Mouse (Mus musculus) kidney, embryonic 14.5 days (tissue): Measurements from ENCODE around the gene Gm340. TPM values are rescaled to one million over a fixed set of nuclear protein-coding genes. Genes with fewer than 3 reads are reported as not detected.

ENCODE experiments used
- ATAC-seq: fragments of 200-750 bp; cut with Nextera tagmentation; 2 replicates; pipeline ENCODE4 v1.8.0; 2017; ENCODE audit warnings: moderate number of reproducible peaks, mild to moderate bottlenecking, moderate TSS enrichment, moderate library complexity; ENCODE audit not compliant: low FRiP score, low TSS enrichment
- H3K27ac ChIP-seq: fragments of 300-500 bp; sonication (generic); 2 replicates; pipeline ENCODE4 v1.5.1; 2014; ENCODE audit warnings: low read depth, mild to moderate bottlenecking, low read length, moderate library complexity, mixed read lengths
- H3K27me3 ChIP-seq: fragments of 300-500 bp; sonication (generic); 2 replicates; pipeline ENCODE4 v1.6.1; 2014; ENCODE audit warnings: mild to moderate bottlenecking, low read length; ENCODE audit not compliant: control insufficient read depth, insufficient read depth
- H3K36me3 ChIP-seq: fragments of 300-500 bp; sonication (generic); 2 replicates; pipeline ENCODE4 v1.6.1; 2014; ENCODE audit warnings: low read length, mixed read lengths; ENCODE audit not compliant: control insufficient read depth, insufficient read depth
- H3K4me1 ChIP-seq: fragments of 300-500 bp; sonication (generic); 2 replicates; pipeline ENCODE4 v1.6.1; 2014; ENCODE audit warnings: low read length, mixed read lengths; ENCODE audit not compliant: control insufficient read depth, insufficient read depth
- H3K4me2 ChIP-seq: fragments of 300-500 bp; sonication (generic); replicated peaks from 2 replicates; pipeline ENCODE4 v1.6.1; 2014; ENCODE audit warnings: low read depth, mild to moderate bottlenecking, low read length
- H3K4me3 ChIP-seq: fragments of 300-500 bp; sonication (generic); 2 replicates; pipeline ENCODE4 v1.5.1; 2014; ENCODE audit warnings: mild to moderate bottlenecking, low read length
- H3K9ac ChIP-seq: fragments of 300-500 bp; sonication (generic); 2 replicates; pipeline ENCODE4 v1.6.1; 2014; ENCODE audit warnings: low read depth, mild to moderate bottlenecking, low read length, moderate library complexity
- H3K9me3 ChIP-seq: fragments of 300-500 bp; sonication (generic); 2 replicates; pipeline ENCODE4 v1.6.1; 2016; ENCODE audit warnings: low read length; ENCODE audit not compliant: control insufficient read depth
- WGBS: fragments of 180-500 bp; shearing (Covaris S2); extraction: QIAGEN DNeasy Blood & Tissue Kit; methylation state at CpG from one replicate; pipeline ENCODE4 v1.1.7; 2014; 5-methylcytosine and 5-hydroxymethylcytosine counted together
- polyA plus RNA-seq: library from polyadenylated mRNA; unstranded; fragments of >200 nt; fragmentation: Nextera tagmentation; extraction: Ambion mirVana; gene quantifications from 2 replicates; pipeline ENCODE4 v1.2.1, GENCODE M21; 2014

Gene Gm340
- polyA plus RNA-seq, 1 experiment from 2014 or later = 4.7 TPM

GRCm38 (mm10) chr19:41600647-41601046 is 18.5 kb downstream of the Gm340 start:
- no peak overlapping the region for H3K4me3 ChIP-seq
- no peaks in the 10 kb centered on the region; the same call in 1 of the 2 replicates for H3K4me1 ChIP-seq
- no peaks in the 10 kb centered on the region for H3K9me3 ChIP-seq
- H3K4me2 ChIP-seq = no peak overlapping the region
- WGBS = 40% methylated on average over 11 of the region's 11 CpGs
- peak; percentile 65 for ATAC-seq
- no peaks in the 10 kb centered on the region for H3K27me3 ChIP-seq
- no peak overlapping the region for H3K9ac ChIP-seq
- no peaks in the 10 kb centered on the region for H3K36me3 ChIP-seq
- H3K27ac ChIP-seq = no peak overlapping the region

DNA sequence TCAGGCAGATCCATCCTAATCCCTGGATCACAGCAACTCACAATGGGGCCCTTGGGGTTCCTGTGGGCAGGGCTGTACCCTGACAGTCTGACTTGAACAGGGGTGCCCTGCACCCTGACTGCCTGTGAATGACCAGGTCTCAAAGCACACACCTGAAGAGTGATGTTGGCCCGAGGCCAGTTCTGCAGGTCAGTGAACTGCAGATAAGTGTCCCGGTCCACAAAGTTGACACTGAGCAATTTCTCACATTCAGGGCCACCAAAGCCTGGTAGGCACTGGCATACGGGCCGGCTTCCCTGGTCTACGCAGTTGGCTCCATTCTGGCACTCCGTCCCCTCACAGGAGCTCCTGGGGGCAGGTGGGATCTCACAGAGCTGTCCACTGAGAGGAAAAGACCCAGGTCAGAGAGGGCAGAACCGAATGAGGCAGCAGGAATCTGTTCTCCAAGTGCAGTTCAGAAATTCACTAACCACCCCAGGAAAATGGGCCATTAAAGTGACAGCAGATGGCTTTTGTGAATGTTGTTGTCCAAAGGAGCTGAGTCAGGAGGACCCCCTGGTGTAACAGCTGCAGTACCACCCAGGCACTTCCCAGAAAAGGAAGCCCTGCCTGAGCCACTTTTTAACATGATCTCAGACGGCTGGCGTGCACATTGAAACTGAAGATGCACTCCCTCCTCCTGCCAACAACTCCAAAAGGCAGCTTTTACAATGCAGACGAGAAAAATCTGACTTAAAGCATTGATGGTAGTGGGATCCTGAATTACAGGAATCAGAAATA is 24.2 kb downstream of the Gm340 start:
- 71% methylated on average over 10 of the region's 10 CpGs for WGBS
- Histone ChIP-seq H3K4me3 (no peak overlapping the region), H3K27ac (no peak overlapping the region), H3K36me3 (no peaks in the 10 kb centered on the region), H3K27me3 (no peaks in the 10 kb centered on the region), H3K4me1 (no peaks in the 10 kb centered on the region), H3K9ac (no peak overlapping the region), H3K4me2 (no peak overlapping the region), H3K9me3 (no peaks in the 10 kb centered on the region)
- ATAC-seq = no peak

GRCm38 (mm10) chr19:41611683-41612082 is 29.5 kb downstream of the Gm340 start:
- Histone ChIP-seq H3K9ac (no peak overlapping the region), H3K9me3 (no peaks in the 10 kb centered on the region), H3K27ac (no peak overlapping the region), H3K27me3 (0 out of 2 replicates have a peak, but pooled peaks cover 8% of the 10 kb centered on the region), H3K4me2 (no peak overlapping the region), H3K4me1 (0 out of 2 replicates have a peak, but pooled peaks cover 3% of the 10 kb centered on the region), H3K4me3 (no peak overlapping the region), H3K36me3 (no peaks in the 10 kb centered on the region)
- WGBS = 70% methylated on average over 6 of the region's 6 CpGs
- ATAC-seq = no peak

DNA sequence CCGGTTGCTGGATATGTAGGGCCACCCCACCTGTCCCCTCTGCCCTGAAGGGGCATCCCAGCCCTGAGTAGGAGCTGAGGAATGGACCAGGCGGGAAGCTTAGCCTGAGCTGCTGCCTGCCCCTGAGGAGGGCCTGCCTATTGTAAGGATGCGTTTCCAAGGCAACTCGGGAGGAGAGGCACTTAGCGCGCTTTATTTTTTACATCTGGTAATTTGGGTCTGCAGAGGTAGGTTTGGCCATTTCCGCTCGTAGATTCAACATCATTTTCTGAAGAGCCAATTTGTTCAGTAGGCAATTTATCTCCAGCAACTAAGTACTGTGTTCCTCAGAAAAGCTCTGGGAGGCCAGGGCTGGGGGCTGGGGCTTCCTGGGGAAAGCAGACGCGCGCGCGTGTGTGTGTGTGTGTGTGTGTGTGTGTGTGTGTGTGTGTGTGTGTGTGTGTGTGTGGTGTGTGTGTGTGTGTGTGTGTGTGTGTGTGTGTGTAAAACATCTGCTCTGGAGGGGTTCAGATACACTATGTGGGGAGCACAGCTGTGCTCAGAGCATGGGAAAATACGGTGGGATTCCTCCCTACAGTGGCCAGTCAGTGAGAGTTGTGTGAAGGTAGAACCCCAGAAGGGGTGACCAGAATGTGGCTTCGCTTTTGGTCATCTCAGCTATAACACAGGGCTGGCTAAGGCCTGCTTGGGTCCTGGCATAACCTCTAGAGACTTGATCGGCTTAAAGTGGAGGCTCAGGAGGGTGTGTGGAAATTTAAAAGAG is 31.3 kb downstream of the Gm340 start:
- H3K27ac ChIP-seq = no peak overlapping the region
- H3K9ac ChIP-seq = no peak overlapping the region
- 0 out of 2 replicates have a peak, but pooled peaks cover 8% of the 10 kb centered on the region for H3K27me3 ChIP-seq
- H3K4me3 ChIP-seq = no peak overlapping the region
- no peaks in the 10 kb centered on the region for H3K9me3 ChIP-seq
- no peak for ATAC-seq
- 0 out of 2 replicates have a peak, but pooled peaks cover 3% of the 10 kb centered on the region for H3K4me1 ChIP-seq
- H3K4me2 ChIP-seq = no peak overlapping the region
- WGBS = 51% methylated on average over 16 of the region's 16 CpGs
- H3K36me3 ChIP-seq = no peaks in the 10 kb centered on the region

- Histone ChIP-seq H3K27me3 (0 out of 2 replicates have a peak, but pooled peaks cover 8% of the 10 kb centered on the region), H3K4me1 (0 out of 2 replicates have a peak, but pooled peaks cover 3% of the 10 kb centered on the region), H3K36me3 (no peaks in the 10 kb centered on the region), H3K9me3 (no peaks in the 10 kb centered on the region), H3K4me2 (no peak overlapping the region), H3K27ac (no peak overlapping the region), H3K9ac (no peak overlapping the region), H3K4me3 (no peak overlapping the region)
- 42% methylated on average over 11 of the region's 11 CpGs for WGBS
- no peak for ATAC-seq
Measured at GRCm38 (mm10) chr19:41615606-41616224, 33.5 kb downstream of the Gm340 start.

DNA sequence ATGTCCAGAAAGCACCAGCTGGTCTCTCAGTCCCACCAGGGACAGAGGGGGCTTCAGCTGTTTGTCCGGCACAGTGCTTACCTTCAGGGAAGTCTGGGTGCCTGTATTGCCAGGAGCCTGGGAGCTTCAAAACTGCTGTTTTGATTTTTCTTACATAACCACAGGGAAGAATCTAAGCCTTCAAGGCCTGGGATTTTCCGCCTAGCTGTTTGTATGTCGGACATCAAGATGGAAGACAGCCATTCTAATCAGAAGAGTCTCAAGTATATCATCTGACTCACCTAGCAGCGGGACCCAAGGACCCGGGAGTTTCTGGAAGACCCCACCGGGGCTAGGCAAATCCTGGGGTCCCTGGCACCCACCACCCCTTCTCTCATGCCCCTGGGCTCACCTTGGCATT is 34.1 kb downstream of the Gm340 start:
- no peak overlapping the region for H3K9ac ChIP-seq
- no peak overlapping the region for H3K27ac ChIP-seq
- 0 out of 2 replicates have a peak, but pooled peaks cover 8% of the 10 kb centered on the region for H3K27me3 ChIP-seq
- no peak for ATAC-seq
- 0 out of 2 replicates have a peak, but pooled peaks cover 3% of the 10 kb centered on the region for H3K4me1 ChIP-seq
- no peaks in the 10 kb centered on the region for H3K9me3 ChIP-seq
- 79% methylated on average over 6 of the region's 6 CpGs for WGBS
- H3K4me3 ChIP-seq = no peak overlapping the region
- no peaks in the 10 kb centered on the region for H3K36me3 ChIP-seq
- no peak overlapping the region for H3K4me2 ChIP-seq

DNA sequence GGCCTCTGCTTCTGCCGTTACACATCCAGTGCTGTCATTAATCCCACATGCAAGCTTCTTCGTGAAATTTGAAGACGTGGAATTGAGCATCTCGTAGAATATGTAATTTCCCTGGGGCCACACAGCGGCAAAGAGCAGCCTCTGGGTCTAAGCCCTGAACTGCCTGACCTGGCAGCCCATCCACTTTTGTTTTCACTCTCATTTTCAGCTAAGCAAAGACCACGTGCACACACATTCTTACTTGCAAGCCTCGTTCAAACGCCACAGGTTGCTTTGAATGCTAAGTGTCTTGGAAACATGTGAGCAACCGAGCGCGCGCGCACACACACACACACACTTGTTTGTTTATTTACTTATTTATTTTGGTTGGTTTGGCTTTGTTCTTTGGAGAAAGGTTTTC is 34.9 kb downstream of the Gm340 start:
- H3K4me2 ChIP-seq = no peak overlapping the region
- no peak overlapping the region for H3K4me3 ChIP-seq
- H3K9ac ChIP-seq = no peak overlapping the region
- no peak overlapping the region for H3K27ac ChIP-seq
- WGBS = 86% methylated on average over 13 of the region's 13 CpGs
- H3K4me1 ChIP-seq = 0 out of 2 replicates have a peak, but pooled peaks cover 3% of the 10 kb centered on the region
- H3K27me3 ChIP-seq = 0 out of 2 replicates have a peak, but pooled peaks cover 8% of the 10 kb centered on the region
- H3K36me3 ChIP-seq = no peaks in the 10 kb centered on the region
- H3K9me3 ChIP-seq = no peaks in the 10 kb centered on the region
- ATAC-seq = no peak

- no peak for ATAC-seq
- H3K4me1 ChIP-seq = 0 out of 2 replicates have a peak, but pooled peaks cover 3% of the 10 kb centered on the region
Measured at GRCm38 (mm10) chr19:41618153-41618657, 36.0 kb downstream of the Gm340 start.

More at GRCm38 (mm10) chr19:41618153-41618657, 36.0 kb downstream of the Gm340 start:
- Histone ChIP-seq H3K27ac (no peak overlapping the region), H3K4me3 (no peak overlapping the region), H3K27me3 (peaks cover 8% of the 10 kb centered on the region; the same call in 1 of the 2 replicates), H3K9me3 (no peaks in the 10 kb centered on the region), H3K9ac (no peak overlapping the region), H3K4me2 (no peak overlapping the region), H3K36me3 (no peaks in the 10 kb centered on the region)
- 51% methylated on average over 6 of the region's 6 CpGs for WGBS
